Mouse (Mus musculus): ENCODE measurements around the gene Mymk.

The Mymk gene

DNA sequence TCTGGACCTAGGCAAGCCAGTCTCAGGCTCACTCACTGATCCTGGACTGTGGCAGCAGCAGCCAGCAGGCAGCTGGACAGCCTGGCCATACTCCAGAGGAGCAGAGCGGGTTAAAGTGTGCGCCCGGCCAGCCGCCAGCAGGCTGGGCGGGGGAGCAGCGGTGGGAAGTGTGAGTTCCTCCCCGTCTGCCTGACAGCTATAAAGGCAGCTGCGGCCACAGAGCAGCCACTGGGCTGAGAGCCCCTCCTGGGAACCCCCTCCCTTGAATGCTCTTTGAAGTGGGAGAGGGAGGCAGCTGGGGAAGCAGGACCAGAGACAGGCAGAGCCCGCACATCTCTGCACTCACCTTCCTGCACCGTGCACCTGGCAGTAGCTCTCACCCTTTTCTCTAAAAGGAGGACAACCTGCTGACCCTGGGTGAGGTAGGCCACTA, 7.2 kb upstream of the Mymk start, which contains the start of gene Adamtsl2:
TSS of gene Adamtsl2 (plus strand) at position 228 of the 433 bp plus-strand sequence.
- no peak for DNase-seq (ENCODE audit: low spot score in 2 of 2)

- no peak for DNase-seq (ENCODE audit: low spot score in 2 of 2)
Measured at GRCm38 (mm10) chr2:27078312-27078711, 6.3 kb upstream of the Mymk start.

GRCm38 (mm10) chr2:27077655-27078244, 5.8 kb upstream of the Mymk start:
- DNase-seq (ENCODE audit: low spot score in 2 of 2): no peak

DNA sequence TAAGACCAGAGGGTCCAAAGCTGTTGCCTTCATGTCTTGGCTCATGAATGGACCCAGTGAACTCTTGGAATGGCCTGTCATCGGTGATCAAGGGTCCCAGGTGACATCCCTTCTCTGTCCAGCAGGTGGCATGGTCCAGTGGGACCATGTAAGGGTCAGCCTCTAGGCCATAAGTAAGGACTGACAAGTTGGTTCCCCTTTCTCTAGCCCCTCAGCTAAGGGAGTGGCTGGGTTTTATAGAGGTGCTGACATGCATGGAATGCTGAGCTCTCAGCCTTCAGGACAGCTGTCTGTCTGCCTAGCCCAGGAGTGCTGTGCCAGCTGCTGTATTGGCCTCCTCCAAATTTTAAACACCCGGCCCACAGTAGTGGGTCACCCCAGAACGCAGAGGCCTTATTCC, 3.5 kb upstream of the Mymk start:
- no peak for DNase-seq (ENCODE audit: low spot score in 2 of 2)

GRCm38 (mm10) chr2:27074804-27075203, 2.8 kb upstream of the Mymk start:
- no peak for DNase-seq (ENCODE audit: low spot score in 2 of 2)

DNA sequence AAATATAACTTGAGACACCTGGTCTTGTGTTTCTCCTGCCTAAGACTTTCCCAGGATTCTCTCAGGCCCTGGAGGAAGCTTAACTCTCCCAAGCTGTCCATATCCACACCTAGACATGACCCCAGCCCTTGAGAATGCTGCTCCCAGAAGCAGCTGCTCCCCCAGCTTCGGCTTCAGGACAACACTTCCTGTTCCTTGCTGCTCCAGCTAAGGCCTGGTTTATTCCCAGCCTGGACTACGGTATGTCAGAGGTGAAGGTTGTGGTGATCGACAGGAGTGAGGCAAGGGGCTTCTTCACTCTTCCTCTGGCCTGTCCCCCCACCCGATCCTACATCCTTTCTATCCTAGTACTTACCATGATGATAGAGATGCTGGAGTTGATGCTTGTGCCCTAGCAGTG, 1.4 kb upstream of the Mymk start:
- no peak for DNase-seq (ENCODE audit: low spot score in 2 of 2)

DNA sequence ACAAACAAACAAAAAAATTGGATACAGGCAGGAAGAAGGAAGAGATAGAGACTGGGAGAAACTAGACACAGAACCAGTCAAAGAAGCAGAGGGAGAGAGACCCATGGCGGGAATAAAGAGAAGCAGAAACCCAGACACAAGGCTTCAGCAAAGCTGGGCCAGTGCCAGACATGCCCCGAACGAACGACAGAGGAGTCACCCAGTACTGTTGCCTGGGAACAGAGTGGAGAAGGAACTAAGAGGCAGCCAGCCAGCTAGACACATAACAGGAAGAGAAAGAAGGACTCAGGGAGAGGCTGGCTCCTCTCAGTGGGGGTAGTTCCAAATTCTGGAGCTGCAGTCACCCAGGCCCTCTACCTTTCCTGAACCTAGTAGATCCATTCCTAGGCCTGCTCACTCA, 842 bp downstream of the Mymk start:
- DNase-seq (ENCODE audit: low spot score in 2 of 2): peak; percentile 85 to 87

GRCm38 (mm10) chr2:27070247-27070813, 1.6 kb downstream of the Mymk start:
- DNase-seq (ENCODE audit: low spot score in 2 of 2): no peak

DNA sequence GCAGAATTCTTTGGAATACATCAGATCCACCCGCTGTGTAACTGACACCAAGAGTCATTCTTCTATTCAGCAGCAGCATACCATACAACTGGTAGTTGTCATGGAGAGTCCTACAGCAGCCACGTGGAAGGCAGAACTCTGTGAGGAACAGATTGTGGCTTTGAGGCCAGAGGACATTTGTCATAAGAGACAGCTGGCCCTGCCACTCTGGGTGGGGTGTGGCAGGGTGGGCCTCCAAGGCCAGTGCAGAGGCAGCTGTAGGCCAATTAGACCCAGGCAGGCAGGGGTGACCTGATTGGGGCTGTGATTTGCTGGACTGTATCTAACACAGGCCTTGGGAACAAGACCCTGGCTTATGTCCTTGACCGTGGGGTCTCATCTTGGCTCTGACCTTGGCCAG, 2.3 kb downstream of the Mymk start:
- no peak for DNase-seq (ENCODE audit: low spot score in 2 of 2)

DNA sequence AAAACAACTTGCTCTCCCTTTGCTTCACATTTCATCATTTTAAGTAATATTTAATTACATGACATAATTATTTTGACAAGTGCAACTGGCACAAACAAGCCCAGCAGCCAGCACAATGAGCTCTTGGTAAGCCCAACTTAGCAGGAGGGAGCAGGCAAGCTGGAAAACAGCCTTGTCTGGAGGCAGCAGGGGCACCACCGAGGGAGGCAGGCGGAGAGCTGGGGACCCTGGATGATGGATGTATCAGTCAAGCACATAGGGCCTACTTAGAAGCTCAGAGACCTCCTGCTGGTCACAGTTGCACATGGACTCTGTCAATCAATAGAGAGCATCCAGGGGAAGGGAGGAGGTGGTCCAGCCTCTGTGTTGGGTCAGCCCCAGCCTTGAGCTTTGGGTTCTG, 4.0 kb downstream of the Mymk start:
- no peak for DNase-seq (ENCODE audit: low spot score in 2 of 2)

GRCm38 (mm10) chr2:27067124-27067523, 4.9 kb downstream of the Mymk start:
- DNase-seq (ENCODE audit: low spot score in 2 of 2): no peak

DNA sequence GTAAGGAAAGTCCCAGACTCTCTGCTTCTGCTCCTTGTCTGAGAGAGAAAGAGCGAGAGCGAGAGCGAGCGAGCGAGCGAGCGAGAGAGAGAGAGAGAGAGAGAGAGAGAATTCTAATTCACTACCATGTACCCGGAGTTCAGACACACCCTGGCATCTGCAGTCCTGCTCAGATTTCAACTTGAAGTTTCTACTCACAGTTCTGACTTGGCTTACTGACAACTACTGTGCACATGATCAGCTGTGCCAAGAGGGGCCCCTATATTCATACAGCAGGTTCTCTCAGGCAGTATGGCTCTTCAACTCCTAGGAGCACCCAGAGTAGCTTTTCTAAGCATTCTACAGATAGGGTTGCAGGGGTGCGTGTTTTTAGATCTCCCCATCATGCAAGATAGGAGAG, 12.8 kb downstream of the Mymk start:
- no peak for DNase-seq (ENCODE audit: low spot score in 2 of 2)

- DNase-seq (ENCODE audit: low spot score in 2 of 2): no peak
Measured at GRCm38 (mm10) chr2:27058751-27059150, 13.2 kb downstream of the Mymk start.

DNA sequence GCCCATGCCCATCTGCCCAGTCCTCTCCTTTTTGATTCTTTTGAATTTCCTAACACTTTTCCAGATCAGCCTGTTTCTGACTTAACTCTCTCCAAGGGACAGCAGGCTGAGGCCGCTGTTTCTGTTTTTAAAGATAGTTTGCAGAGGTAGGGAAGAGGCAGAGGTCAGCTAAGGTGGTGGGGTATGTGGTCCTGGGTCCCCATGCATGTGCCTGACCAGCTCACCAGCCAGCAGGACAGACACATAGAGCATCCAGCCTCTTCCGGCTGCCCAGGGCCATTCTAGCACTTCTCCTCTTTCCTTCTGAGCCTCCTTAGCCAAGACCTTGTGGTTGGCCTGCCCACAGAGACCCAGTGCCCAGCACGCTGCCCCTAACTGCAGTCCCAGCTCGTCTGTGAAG, 13.7 kb downstream of the Mymk start:
- DNase-seq (ENCODE audit: low spot score in 2 of 2): no peak

DNA sequence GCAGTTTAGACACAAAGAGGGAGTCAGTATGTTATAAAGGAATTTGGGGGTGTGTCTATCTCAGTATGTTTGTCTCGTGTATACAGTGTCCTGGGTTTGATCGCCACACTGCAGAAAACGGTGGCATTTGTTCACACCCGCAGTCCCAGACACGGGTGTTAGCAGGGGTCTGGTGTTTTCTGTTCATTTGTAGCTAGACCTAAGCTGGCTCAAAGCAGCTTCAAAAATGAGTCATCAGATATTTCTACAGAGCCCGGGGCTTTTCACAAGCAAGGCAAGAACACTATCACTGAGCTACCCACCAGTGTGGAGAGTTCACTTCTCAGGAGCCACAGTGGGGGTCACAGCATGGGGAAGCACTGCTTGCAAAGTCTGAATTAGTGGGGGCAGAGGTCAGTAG, 22.6 kb downstream of the Mymk start:
- no peak for DNase-seq (ENCODE audit: low spot score in 2 of 2)

DNA sequence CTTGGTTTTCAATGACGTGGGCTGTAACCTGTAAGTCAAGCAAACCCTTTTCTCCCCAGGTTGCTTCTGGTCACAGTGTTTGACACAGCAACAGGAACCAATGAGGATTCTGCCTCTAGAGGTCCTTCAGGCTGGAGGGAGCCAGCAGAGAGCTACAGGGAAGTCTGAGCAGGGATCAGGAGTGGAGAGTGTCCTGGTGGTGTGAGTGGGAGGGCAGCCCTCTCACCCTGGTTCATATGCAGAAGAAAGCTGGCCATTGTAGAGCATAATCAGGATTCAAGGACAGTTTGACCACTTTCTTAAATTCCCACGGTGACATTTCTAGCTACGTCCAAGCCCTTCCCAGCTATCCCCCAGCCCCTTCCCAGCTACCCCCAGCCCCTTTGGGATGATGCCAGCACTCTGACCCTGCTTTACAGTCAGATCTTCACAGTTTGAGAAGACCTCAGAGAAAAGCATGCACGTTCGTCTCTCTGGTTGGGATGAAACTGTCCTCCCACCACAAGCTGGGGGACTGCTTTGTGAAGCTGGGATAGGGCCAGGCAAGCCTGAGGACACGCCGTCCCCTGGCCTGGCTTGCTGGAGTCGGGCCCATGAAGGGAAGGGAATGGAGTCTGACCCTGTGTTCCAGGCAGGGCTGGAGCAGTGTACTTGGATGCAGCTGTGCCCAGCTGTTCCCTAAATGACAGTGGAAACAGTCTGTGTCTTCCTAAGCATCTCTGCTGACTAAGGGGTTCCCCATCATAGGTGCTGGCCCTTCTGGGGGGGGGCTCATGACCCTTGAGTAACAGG, 25.8 kb downstream of the Mymk start:
- no peak for DNase-seq (ENCODE audit: low spot score in 2 of 2)

- no peak for DNase-seq (ENCODE audit: low spot score in 2 of 2)
Measured at GRCm38 (mm10) chr2:27044641-27045040, 27.3 kb downstream of the Mymk start.

- DNase-seq (ENCODE audit: low spot score in 2 of 2): no peak
Measured at GRCm38 (mm10) chr2:27044166-27044565, 27.8 kb downstream of the Mymk start.

GRCm38 (mm10) chr2:27043461-27043860, 28.5 kb downstream of the Mymk start:
- DNase-seq (ENCODE audit: low spot score in 2 of 2): peak; percentile 79 to 84

DNA sequence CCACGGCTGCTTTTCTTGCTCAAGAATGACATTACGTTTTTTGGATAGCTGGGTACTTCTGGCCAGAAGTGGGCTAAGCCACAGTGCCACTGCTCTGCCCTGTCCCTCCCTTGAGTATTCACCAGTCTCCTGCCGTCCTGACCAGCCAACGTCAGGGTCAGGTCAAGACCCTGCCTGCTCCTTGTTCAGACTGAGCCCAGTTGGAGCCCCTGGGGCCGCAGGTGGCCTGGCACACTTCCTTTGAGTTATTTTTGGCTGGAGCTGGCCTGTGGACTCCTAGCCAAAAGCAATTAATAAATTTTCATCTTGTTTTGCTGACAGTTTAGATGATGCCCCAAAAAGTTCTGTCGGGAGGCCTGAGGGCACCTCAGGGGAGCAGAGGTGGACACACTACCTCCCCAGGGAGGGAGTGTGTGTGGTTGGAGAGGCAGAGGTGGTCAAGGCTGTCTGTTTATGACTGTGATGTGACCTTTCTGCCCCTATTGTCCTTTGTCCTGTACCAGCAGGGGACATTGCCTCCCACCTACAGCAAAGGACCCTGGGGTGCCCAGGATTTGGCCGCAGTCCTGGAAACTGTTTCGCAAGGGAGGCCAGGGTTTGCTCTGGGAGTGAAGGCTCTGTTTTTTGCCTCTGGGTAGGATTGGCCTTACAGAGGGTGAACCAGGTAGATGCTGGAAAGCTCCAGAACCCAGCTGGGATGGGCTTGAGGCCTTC, 29.7 kb downstream of the Mymk start:
- DNase-seq (ENCODE audit: low spot score in 2 of 2): no peak

DNA sequence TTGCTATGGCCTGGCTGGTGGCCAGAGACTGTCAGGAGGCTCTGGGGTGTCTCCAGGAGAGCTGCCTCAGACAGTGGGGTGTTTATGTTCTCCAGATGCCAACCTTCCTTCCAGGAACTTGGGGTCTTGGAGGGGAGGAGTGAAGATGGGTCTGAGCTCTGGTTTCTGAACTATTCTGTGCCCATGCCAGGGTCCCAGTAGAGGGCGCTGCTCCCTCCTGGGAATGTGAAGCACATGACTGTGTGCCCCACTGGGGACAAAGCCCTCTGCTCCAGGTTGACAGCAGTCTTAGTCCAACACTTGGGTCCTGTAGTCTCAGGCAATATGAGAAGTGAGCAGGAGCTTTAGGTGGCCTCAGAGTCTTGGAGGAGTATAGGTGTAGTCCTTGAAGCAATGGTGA, 32.7 kb downstream of the Mymk start:
- no peak for DNase-seq (ENCODE audit: low spot score in 2 of 2)

DNA sequence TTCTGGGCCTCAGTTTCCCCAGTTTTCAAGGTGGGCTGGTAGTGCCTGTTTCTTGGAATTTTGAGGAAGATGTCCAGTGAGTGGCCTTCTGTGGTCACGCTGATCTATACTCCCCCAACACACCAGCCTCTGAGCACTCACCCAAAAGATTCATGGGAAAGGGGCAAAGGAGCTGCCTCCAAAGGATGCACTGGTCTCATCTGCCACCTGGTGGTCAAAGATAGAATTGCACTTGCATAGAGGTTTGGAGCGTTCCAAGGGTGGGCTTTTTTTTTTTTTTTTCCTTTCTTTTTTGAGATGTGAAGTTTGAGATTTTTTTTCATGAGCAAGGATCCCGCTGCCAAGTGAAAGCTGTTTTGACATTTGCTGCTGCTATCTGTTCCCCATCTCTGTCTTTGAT, 33.4 kb downstream of the Mymk start:
- no peak for DNase-seq (ENCODE audit: low spot score in 2 of 2)

GRCm38 (mm10) chr2:27037008-27037407, 35.0 kb downstream of the Mymk start:
- no peak for DNase-seq (ENCODE audit: low spot score in 2 of 2)

Data from right cerebral cortex, postnatal 36 days (tissue).